Mouse (Mus musculus) CH12.LX (cell line): Measurements from ENCODE around the gene Lrfn1.

Experiments
- CTCF ChIP-seq, 2 experiments: IDR thresholded peaks in 1 of 2; conservative IDR thresholded peaks in 1 of 2; 2 replicates each; pipeline ENCODE4 v1.5.1; 2011 to 2012; ENCODE audit warnings: low read depth in 2 of 2, low read length in 2 of 2, improper control_type of control experiment in 1 of 2, inconsistent platforms in 1 of 2, mild to moderate bottlenecking in 1 of 2, moderate library complexity in 1 of 2
- IRF4 ChIP-seq: IDR thresholded peaks from 2 replicates; pipeline ENCODE4 v1.6.1; 2014; ENCODE audit warnings: low read depth, mild to moderate bottlenecking, inconsistent platforms, low read length, improper control_type of control experiment
- MAX ChIP-seq: IDR thresholded peaks from 2 replicates; pipeline ENCODE4 v1.6.1; 2011; ENCODE audit warnings: low read length, improper control_type of control experiment
- MYC ChIP-seq: IDR thresholded peaks from 2 replicates; pipeline ENCODE4 v1.6.1; 2011; ENCODE audit warnings: low read depth, mild to moderate bottlenecking, improper control_type of control experiment, low read length
- POLR2A ChIP-seq: IDR thresholded peaks from 2 replicates; pipeline ENCODE4 v1.6.1; 2011; ENCODE audit warnings: low read depth, mild to moderate bottlenecking, improper control_type of control experiment, low read length
- USF2 ChIP-seq: conservative IDR thresholded peaks from 2 replicates; pipeline ENCODE4 v1.6.1; 2011; ENCODE audit warnings: low read depth, low read length, improper control_type of control experiment

DNA sequence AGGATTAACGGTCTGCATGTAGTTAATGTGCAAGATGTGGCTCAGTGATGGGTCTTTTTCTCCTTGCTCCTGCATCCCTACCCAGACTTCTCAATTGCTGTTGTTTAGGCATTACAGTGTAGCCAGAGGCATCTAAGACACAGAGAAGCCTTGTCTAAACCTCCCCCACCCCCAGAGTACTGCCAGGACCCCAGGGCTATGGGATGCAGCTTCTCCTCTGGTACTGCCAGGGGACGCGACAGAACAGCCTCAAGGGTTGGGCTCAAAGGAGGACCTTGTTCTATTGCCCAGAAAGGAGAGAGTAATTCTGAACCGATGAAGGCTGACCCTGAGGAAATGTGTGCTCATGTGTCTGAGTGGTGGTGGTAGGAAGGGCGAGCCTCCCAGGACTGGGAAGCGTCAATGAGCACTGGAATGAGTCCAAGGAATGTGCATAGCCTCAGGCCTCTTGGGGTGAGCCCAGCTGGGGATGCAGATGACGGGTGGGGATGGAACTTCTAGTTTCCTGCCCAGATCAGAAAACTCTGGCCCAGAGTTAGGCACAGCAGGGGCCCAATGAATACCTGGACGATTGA is 33.6 kb upstream of the Lrfn1 start:
- no peak for TF ChIP-seq MAX
- no peak for TF ChIP-seq CTCF (conservative IDR thresholded peaks at IDR 0.05 in 1 of 2, IDR thresholded peaks at IDR 0.05 in 1 of 2; ENCODE audit: low read depth in 2 of 2, low read length in 2 of 2)
- TF ChIP-seq USF2: no peak
- TF ChIP-seq POLR2A: no peak
- no peak for TF ChIP-seq MYC
- no peak for TF ChIP-seq IRF4
